Mouse (Mus musculus) ES-Bruce4 (cell line): ENCODE results near the gene Rnf152.

Experiments
- CTCF ChIP-seq: IDR thresholded peaks from one replicate; pipeline ENCODE4 v1.8.1; 2011; ENCODE audit warnings: low read depth, low read length
- EP300 ChIP-seq: IDR thresholded peaks from 2 replicates; pipeline ENCODE4 v1.6.1; 2011; ENCODE audit warnings: low read depth, low read length; ENCODE audit not compliant: insufficient read depth
- POLR2A ChIP-seq: IDR thresholded peaks from one replicate; pipeline ENCODE4 v1.8.1; 2011; ENCODE audit warnings: low read length; ENCODE audit not compliant: insufficient read depth

DNA sequence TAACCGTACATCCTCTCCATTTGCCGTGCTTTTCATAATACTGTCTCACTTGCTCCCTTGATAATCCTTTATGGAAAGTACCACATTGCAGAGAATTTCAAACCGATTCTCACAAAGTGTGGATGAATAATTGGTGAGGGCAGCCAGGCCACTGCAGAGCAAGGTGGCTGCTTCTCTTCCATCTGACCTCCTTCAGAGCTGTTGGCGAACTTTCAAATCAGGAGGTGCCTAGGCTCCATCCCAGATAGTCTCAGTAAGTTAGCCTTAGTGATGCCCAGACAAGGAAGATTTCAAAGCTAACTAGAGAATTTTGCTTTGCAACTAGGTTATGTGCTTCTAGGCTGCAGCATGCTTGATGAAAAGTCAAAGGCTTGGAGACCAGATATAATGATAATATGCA, 18.1 kb upstream of the Rnf152 start:
- TF ChIP-seq CTCF (no peak), POLR2A (no peak), EP300 (no peak)
